8 mouse cellular contexts compared by ENCODE assay signal in the genomic region with DNA sequence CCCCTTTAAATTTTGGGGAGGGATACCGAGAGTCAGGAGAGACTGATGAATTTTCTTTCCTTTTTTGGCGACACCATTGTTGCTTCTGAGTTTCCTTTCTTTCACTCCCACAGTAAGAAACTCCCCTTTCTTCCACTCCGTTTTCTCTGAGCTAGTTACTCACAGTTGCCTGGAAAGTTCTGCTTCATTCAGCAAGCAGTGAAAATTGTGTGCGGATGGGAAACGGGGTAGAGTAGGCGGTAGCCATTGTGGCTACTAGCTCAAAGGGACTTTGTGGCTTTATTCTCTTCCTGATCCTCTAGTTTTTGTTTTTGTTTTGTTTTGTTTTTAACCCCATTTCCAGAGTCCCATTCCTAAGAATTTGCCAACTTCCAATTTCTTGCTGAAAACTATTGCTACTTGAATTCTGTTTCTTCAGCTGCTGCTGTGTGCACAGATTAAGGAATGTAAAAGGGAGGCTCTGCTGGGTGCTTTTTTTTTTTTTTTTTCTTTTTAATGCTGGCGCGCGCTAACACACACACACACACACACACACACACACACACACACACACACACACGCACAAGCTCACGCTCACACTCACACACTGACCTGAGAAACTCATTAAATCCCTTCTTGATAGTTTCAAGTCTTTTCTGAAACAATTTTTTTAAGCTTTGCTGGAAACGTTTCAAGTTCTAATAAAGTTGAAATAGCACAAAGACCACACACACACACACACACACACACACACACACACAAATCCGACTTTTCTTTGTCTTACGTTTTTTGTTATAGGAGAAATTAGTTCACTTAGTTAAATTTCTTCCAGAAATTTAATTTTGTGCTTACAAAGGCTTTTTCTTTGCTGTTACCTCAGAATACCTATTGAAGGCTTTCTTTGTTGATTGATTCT. TPM values are rescaled to one million over a fixed set of nuclear protein-coding genes. Genes with fewer than 3 reads are reported as not detected.
DNase-seq lines count a peak whose midpoint lies in the region; ATAC-seq and TF ChIP-seq lines count a peak whose summit lies in the region.

No protein-coding gene starts in this region.

- peak overlapping the region; percentile 66 for H3K9ac ChIP-seq in heart, embryonic 15.5 days

- peak overlapping the region; percentile 65 for H3K4me2 ChIP-seq in heart, embryonic 15.5 days

- no peak for TF ChIP-seq POLR2A in cortical plate, adult 2 months (IDR thresholded peaks at IDR 0.05; ENCODE audit: extremely low read depth, insufficient read depth, low read length)

- DNase-seq in kidney, postnatal 10 days: peak; percentile 10
- DNase-seq in kidney, adult 11 months: no peak
- peak; percentile 2 for DNase-seq in lung, postnatal 10 days
- DNase-seq in ovary, adult 18-20 months (ENCODE audit: low spot score): no peak

- no peaks in the 10 kb centered on the region for H3K36me3 ChIP-seq in heart, embryonic 15.5 days

- no peaks in the 10 kb centered on the region for H3K9me3 ChIP-seq in heart, embryonic 15.5 days (replicated peaks)

- no peak for ATAC-seq in heart, embryonic 15.5 days (replicated peaks; ENCODE audit: insufficient number of reproducible peaks, insufficient read depth, low FRiP score, low read depth)
- ATAC-seq in megakaryocyte-erythroid progenitor cell, adult 5-6 weeks (replicated peaks; ENCODE audit: low FRiP score, low TSS enrichment, poor library complexity, severe bottlenecking): no peak
- no peak for ATAC-seq in megakaryocyte progenitor cell, adult 5-6 weeks (replicated peaks; ENCODE audit: poor library complexity)

- no peaks in the 10 kb centered on the region for H3K27me3 ChIP-seq in heart, embryonic 15.5 days

- H3K4me1 ChIP-seq in cortical plate, adult 2 months (ENCODE audit: control insufficient read depth, insufficient read depth, low read length): no peaks in the 10 kb centered on the region
- 0 out of 2 replicates have a peak, but pooled peaks cover 3% of the 10 kb centered on the region for H3K4me1 ChIP-seq in heart, embryonic 15.5 days (replicated peaks)

- no peak for TF ChIP-seq CTCF in cortical plate, adult 2 months (IDR thresholded peaks at IDR 0.05; ENCODE audit: extremely low read depth, insufficient read depth, low read length)

- H3K27ac ChIP-seq in cortical plate, adult 2 months (ENCODE audit: insufficient read depth, low read length): peak overlapping the region; percentile 77
- peak overlapping the region; percentile 94 for H3K27ac ChIP-seq in heart, embryonic 15.5 days

- peak overlapping the region; percentile 95 for H3K4me3 ChIP-seq in cortical plate, adult 2 months (ENCODE audit: insufficient read depth, low read length)
- H3K4me3 ChIP-seq in heart, embryonic 15.5 days: peak overlapping the region; percentile 66

- WGBS in heart, embryonic 15.5 days: 3% methylated on average over 12 of the region's 14 CpGs

RNA-seq across cellular contexts. Expression of gene Tmem47, which starts 1.5 kb away (rescaled TPM):
- 79.2 and 88.5 TPM in 2 replicates for polyA plus RNA-seq in cortical plate, adult 2 months (2012; rRNA removed)
- 19.4 and 20.9 TPM in 2 replicates for polyA plus RNA-seq in heart, embryonic 15.5 days (2015; fragmentation: Nextera tagmentation; extraction: Ambion mirVana)
- not detected in 2 replicates for total RNA-seq in megakaryocyte-erythroid progenitor cell, adult 5-6 weeks (2014; fragmentation: Nextera tagmentation)
- not detected in 2 replicates for total RNA-seq in megakaryocyte-erythroid progenitor cell, adult 5-6 weeks (2017)
- not detected in 2 replicates for total RNA-seq in megakaryocyte progenitor cell, adult 5-6 weeks (2015)
- total RNA-seq in megakaryocyte progenitor cell, adult 5-6 weeks (2017): not detected in 2 replicates

Comparison
In these comparisons a context has a peak if more than half of its experiments do, and no peak if none do; other contexts are left out.
1. DNase-seq: peak in kidney, postnatal 10 days (single experiment) and lung, postnatal 10 days (single experiment); none in kidney, adult 11 months (single experiment) and ovary, adult 18-20 months (single experiment).